Comparison of ENCODE assay signal across 20 mouse cellular contexts in the genomic region with DNA sequence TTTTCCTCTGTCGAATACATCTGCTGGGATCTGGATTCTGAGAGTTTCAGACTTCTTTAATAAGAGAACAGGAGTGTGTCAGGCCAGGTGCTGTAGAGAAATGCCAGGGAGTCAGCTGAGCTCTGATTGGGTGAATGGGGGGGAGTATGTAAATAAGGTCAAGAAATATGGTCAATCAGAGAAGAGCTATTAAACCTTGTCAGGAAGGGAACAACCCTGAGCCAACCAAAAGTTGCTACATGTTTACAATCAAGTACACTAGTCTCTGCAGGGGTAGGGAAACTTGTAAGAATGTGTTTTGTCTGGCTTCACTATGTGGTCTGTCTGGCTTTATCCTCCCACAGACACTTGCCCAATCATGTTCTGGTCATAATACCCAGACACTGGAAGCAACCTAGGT.
DNase-seq lines count a peak whose midpoint lies in the region; ATAC-seq lines count a peak whose summit lies in the region.
"Had no signal": no experiment of that assay in that cellular context is flagged by ENCODE, and none has a peak within 500 bp of the region (broad histone marks: within the 10 kb centered on the region; RNA-seq: fewer than 3 reads in every experiment).

No protein-coding gene starts in this region.

- ATAC-seq in megakaryocyte progenitor cell, adult 5-6 weeks (replicated peaks; ENCODE audit: poor library complexity), result peak; percentile 46; the same call in 1 of the 2 replicates
- ATAC-seq: CD4-positive, CD25-positive, alpha-beta regulatory T cell, adult 4 months; forebrain, embryonic 13.5 days; forebrain, embryonic 16.5 days; intestine, postnatal 0 days had no signal

- DNase-seq in thymus, postnatal 0 days (ENCODE audit: low spot score), result peak; percentile 8
- no peak for DNase-seq in thymus, postnatal 36 days
- DNase-seq in fat pad, adult 2 months (ENCODE audit: extremely low read depth, low read depth, low spot score), result peak; percentile 85
- no peak for DNase-seq in kidney, postnatal 36 days
- no peak for DNase-seq in frontal cortex, postnatal 14 days (ENCODE audit: low spot score in 2 of 2)
- DNase-seq: adrenal gland, postnatal 14 days; cerebellum, adult 11 months; cerebellum, adult 2 months; cerebellum, adult 9-11 months; cerebellum, postnatal 36 days; embryo, embryonic 11 days; gastrocnemius, postnatal 25 days; heart, adult 2 months; heart, postnatal 14 days; heart, postnatal 4 days had no signal

Comparison
In these comparisons a context has a peak if more than half of its experiments do, and no peak if none do; other contexts are left out.
1. DNase-seq: peak in thymus, postnatal 0 days (single experiment) and fat pad, adult 2 months (single experiment); none in thymus, postnatal 36 days (0 of 2), kidney, postnatal 36 days (0 of 2) and frontal cortex, postnatal 14 days (0 of 2).